Mouse (Mus musculus): Measurements from ENCODE around the gene Snx6. TPM values are rescaled to one million over a fixed set of nuclear protein-coding genes. Genes with fewer than 3 reads are reported as not detected.
"Not testable (repeated sequence)": the region's sequence is repeated elsewhere in the genome, so short reads cannot be mapped to it uniquely, and the experiment has no call there.

Snx6 gene
- 10 to 100 TPM; 71.0 to 82.9 TPM for total RNA-seq (2021)

DNA sequence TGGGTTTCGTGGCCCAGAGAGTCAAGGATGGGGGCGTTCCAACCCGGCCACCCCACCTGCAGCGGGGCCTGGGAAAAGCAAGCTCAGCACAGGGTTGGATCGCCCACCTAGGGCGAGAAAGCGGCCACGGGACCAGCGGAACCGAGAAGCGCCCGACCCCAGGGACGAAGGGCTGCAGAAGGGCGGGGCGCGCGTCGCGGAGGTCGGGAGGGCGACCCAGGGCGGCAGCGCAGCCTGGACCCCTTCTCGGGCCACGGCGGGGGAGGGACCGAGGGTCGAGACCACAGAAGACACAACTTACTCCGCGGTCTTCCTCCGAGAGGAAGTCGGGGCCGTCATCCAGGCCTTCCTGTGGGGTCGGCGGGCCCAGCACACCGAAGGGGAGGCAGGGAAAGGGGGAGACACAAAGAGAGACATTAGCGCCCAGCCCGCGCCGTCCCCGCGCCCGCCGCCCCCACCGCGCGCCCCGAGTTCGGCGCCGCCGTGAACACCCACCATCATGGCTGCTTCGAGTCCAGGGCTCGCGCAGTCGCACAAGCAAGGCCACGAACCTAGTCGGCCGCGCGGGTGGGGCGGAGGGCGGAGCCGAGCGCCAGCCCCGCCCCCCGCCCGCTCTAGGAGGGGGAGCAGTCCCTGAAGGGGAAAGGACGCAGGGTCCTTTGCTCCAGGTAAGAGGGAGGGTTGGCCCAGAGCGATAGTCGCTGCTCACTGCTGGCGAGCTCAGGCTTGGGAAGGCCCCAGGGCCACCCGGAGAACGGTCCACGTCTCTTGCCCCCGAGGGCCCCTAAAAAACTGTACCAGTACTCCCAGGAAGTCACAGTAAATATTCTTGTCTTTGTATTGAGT lies at the start of gene Snx6:
TSS of gene Snx6 (minus strand) at position 551 of the 846 bp plus-strand sequence.
- DNase-seq: peak; percentile 91
- intact Hi-C loops (cut with DNase I): no loop called here

DNA sequence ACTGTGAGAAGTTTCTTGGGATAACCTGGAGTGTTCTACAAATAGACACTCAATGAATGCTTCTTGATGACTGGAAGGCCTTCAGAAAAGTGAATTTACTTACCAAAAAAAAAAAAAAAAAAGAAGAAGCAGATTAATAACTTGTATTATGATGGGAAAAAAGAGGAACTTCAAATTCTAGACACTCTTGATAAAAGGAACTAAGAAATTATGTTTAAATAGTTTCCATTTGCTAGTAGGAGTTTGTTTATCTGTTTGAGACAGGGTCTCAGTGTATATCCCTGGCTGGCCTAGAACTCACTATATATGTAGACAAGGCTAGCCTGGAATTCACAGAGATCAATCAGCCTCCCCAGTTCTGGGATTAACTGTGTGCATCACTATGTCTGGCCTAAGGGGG lies 48.9 kb upstream of the Snx6 start:
- intact Hi-C loops (cut with DNase I): no loop called here
- no peak for DNase-seq

DNA sequence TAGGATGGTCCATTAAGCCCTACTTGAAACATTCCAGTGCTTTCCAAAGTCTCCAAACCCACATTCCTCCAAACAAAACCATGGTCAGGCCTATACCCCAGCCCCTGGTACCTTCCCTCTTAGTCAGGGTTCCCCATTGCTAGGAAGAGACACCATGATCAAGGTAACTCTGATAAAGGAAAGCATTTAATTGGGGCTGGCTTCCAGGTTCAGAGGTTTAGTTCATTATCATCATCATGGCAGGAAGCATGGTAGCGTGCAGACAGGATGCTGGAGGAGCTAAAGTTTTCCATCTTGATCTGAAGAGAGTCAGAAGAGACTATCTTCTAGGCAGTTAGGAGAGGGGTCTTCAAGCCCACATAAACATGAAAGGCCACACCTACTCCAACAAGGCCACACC lies 46.1 kb upstream of the Snx6 start:
- DNase-seq: no peak
- intact Hi-C loops (cut with DNase I): no loop called here

DNA sequence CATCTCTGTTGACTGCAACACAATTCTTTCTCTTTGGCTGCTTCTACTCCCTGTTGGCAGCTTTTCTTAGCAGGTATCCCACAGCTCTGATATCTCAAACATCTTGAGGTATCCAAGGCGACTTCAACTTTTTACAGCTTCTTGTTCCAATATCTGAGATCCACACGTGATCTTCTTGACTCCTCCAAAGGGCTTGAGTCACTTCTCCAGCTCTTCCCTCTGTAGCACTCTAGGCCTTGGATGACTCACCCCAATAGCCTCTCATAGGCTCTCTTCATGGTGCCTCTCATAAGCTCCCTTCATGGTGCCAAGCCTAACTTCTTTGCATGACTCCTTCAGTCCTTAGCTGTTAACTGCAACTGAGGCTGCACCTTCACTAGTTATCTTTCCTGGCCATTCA lies 44.3 kb upstream of the Snx6 start:
- DNase-seq: no peak
- intact Hi-C loops (cut with DNase I): loop anchor here (5.0 to 10.0 kb wide), 2 partner anchors 47 to 145 kb away; partner anchors contain the start of gene Gm20403

DNA sequence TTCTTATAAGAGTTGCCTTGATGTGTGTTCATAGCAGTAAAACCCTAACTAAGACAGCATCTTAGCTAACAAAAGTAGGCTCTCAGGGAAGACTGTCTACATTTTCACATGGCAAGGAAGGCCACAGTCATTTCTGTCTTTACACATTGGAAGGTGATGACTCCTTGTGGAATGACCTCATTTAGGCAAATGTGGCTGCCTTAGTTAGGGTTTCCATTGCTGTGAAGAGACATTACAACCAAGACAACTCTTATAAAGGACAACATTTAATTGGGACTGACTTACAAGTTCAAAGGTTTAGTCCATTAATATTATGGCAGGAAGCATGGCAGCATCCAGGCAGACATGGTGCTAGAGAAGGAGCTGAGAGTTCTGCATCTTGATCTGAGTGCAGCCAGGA lies 43.4 kb upstream of the Snx6 start:
- no peak for DNase-seq
- intact Hi-C loops (cut with DNase I): loop anchor here (5.0 to 10.0 kb wide), 2 partner anchors 48 to 146 kb away; partner anchors contain the start of gene Gm20403

DNA sequence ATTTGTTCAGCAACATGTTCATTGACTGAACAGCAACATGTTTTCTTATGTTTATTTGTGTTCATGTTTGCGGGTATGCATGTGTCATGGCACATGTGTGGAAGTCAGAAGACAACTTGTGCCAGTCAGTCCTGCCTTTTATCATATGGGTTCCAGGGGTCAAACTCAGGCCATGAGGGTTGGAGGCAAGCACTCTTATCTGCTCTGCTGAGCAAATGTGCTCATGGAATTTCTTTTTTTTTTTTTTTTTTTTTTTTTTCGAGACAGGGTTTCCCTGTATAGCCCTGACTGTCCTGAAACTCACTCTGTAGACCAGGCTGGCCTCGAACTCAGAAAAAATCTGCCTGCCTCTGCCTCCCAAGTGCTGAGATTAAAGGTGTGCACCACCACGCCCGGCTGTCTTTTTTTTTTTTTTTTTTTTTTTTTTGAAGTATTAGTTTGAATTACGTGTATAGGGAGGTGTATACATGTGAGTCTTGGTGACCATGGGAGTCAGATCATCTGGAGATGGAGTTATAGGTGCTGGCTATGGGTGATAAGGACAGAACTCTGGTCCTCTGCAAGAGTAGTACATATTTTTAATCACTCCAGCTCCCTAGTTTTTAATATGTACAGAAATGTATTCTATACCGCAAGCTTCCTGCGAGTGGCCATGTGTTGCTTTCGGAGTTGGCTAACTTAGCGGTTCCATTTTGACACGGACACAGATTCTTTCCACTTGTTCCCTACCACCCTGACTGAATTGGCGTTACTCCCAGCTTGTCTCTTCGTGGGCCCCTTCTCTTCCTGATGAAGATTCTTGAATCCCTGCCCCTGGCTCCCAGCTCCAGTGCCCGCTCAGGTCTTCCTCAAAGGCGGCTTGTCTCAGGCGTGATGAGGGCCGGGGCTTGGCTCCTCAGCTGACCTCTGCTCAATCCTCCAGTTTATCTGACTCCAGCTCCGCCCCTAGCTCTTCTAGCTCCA lies 40.4 kb upstream of the Snx6 start:
- DNase-seq: peak; percentile 13
- intact Hi-C loops (cut with DNase I): loop anchor here (5.0 to 10.0 kb wide), 2 partner anchors 51 to 149 kb away; partner anchors contain the start of gene Gm20403

DNA sequence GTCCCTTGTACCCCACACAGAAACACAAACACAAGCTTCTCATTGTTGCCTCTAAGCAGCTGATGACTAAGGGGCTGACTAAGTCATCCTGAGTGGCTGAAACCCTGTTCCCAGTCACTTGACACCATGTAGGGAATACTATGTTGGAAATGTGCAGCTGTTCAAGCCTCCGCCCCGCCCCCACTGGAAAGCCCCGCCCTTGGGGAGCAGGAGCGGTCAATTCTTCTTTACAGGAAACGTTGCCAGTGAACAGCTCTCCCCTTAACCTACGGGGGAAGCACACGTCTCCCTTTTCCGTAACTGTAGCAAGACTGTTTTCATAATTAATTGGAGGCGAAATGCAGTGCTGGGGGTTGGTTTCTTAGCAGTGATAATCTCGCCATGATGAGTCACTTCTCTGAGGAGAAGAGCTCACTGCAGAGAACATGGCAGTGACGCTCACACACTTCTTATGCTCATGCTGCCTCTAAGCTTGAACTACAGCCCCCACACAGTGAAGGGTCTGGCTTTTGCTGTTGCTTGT lies 39.5 kb upstream of the Snx6 start:
- peak; percentile 66 for DNase-seq
- intact Hi-C loops (cut with DNase I): loop anchor here (5.0 to 10.0 kb wide), 2 partner anchors 52 to 150 kb away; partner anchors contain the start of gene Gm20403

DNA sequence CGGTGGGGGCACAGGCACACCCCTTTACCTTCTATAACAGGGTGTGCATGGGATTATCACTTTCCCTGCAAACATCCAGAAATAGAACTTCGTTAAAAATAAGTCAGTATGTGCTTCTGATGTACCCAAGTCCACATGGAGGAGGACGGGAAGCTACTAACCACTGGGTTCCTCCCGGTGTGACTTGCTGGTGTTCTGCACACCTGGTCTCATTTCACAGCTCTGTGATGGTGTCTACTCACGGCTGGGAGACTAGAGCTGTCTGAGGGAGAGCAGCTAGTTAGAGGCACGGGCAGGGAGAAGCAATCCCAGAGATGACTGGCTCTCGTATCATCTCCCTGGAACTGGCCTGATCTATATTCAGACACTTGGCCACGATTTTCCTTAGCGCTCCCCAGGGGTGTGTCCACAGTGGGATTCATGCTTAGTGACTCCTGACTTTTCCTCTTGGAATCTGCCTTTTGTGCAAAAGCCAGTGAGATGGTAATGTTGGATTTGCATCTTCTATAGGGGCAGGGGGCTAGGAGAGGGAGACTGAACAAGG lies 38.4 kb upstream of the Snx6 start:
- DNase-seq: no peak
- intact Hi-C loops (cut with DNase I): loop anchor here (10.0 kb wide), 1 partner anchor 151 kb away; the partner anchor contains the start of gene Gm20403

DNA sequence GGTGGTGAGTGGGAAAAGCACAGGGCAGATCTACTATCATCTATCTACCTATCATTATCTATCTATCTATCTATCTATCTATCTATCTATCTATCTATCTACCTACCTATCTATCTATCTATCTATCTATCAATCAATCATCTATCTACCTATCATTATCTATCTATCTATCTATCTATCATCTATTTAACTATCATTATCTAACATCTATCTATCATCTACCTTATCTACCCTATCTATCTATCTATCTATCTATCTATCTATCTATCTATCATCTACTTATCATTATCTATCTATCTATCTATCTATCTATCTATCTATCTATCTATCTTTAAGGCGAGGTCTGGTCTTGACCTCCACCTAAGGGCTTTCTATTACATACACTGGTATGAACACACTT lies 36.4 kb upstream of the Snx6 start:
- DNase-seq: not testable (repeated sequence)
- intact Hi-C loops (cut with DNase I): loop anchor here (10.0 kb wide), 1 partner anchor 153 kb away; the partner anchor contains the start of gene Gm20403

DNA sequence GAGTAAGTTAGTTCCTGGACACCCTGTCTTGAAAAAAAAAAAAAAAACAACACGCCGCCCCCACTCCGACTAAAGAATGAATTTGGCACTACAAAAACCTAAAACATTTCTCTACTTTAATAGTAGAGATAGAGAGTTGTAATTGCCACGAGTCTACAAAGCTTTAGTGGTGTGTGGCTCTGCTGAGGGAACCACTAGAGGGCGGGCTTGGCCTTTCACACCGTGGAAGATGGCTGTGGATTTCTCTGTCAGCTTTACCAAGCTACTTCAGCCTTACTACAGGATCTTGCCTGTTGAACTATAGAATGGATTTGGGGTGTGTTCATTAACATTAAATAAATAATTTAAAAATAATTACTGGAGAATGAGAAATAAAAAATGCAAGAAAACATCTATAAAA lies 35.1 kb upstream of the Snx6 start:
- intact Hi-C loops (cut with DNase I): loop anchor here (10.0 kb wide), 1 partner anchor 154 kb away; the partner anchor contains the start of gene Gm20403
- DNase-seq: peak; percentile 83

DNA sequence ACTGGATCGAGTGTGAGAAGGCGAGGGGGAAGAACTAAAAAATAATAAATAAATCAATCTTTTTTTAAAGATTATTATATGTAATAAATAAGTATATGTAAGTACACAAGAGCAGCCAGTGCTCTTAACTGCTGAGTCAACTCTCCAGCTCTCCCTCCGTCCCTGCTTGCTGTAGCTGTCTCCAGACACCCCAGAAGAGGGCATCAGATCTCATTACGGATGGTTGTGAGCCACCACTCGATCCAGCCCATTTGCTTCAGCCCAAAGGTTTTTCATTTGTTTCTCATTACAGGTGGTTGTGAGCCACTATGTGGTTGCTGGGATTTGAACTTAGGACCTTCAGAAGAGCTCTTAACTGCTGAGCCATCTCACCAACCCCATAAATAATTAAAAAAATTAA lies 34.4 kb upstream of the Snx6 start:
- intact Hi-C loops (cut with DNase I): loop anchor here (10.0 kb wide), 1 partner anchor 155 kb away; the partner anchor contains the start of gene Gm20403
- no peak for DNase-seq

DNA sequence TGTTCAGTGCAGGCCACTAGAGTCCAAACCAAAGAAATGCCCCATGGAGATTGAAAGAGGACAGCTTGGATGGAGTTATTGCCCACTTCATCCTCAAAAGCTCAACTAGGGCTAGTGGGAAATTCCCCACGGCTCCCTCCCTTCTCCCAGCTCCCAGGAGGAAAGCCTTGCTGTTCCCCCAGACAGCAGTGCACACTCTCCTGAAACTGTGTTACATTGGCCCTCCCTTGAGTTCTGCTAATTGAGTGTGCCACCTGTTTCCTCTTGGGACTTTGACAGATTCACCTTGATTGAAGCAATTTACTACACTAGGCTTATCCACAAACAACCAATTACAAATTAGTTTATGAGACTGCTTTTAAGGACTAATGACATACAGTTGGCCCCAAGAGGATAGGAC lies 32.5 kb upstream of the Snx6 start:
- no peak for DNase-seq
- intact Hi-C loops (cut with DNase I): no loop called here

DNA sequence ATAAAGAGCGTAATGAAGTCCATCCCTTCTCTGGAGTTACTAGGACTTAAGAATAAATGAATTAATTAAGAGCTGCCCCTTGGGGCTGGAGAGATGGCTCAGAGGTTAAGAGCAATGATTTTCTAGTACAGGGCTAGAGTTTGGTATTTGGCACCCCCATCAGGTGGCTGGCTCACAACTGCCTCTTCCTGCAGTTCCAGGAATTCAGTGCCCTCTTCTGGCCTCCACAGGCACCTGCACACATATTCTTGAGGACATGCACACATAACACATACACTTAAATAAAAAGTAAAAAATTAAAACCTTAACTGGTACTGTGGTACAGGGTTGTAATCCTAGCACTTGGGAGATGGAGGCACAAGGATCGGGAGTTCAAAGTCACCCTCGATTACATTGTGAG lies 29.7 kb upstream of the Snx6 start:
- DNase-seq: no peak
- intact Hi-C loops (cut with DNase I): no loop called here

DNA sequence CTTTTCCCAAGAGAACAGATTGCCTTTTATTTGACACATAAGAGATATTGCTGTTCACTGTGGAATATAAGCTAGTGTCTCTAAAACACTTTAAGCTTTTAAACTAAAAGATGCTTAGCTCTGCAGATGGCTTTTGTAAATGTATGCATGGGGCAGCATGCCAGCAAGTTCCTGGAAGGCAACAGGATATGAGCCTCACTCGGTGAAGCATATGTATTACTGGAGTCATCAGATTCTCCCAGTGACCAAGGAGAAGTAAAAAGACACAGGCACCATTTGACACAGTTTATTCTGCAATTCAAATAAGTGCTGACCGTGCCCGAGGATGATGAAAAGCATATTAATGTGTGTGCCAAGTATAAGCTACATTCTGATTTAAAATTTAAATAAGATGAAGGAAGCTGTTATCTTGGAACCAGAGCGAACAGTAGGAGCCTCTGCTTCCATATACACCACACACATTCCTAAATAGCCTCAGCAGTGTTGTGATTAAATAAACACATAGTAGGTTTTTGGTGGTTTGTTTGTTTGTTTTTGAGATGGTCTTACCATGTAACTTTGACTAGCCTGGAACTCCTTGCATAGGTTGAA lies 27.4 kb upstream of the Snx6 start:
- peak; percentile 9 for DNase-seq
- intact Hi-C loops (cut with DNase I): no loop called here

DNA sequence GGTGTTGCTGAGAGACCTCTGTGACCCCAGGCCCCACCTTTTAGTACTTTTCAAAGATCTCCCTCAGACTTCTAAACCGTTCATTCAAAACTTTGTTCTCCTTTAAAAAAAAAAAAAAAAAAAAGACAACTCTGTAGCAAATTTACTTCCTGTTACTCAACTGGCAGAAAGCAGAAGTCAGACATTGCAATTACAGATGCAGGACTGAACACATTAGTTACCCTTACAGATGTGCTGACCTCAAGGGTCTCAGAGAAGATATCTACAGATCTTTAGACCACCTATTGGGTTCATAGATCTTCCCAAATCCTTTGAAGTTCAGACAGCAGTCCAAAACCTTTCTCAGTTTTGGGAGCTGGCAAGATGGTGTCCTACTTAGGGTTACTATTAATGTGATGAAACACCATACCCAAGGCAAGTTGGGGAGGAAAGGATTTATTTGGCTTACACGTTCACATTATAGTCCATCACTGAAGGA lies 25.2 kb upstream of the Snx6 start:
- intact Hi-C loops (cut with DNase I): no loop called here

DNA sequence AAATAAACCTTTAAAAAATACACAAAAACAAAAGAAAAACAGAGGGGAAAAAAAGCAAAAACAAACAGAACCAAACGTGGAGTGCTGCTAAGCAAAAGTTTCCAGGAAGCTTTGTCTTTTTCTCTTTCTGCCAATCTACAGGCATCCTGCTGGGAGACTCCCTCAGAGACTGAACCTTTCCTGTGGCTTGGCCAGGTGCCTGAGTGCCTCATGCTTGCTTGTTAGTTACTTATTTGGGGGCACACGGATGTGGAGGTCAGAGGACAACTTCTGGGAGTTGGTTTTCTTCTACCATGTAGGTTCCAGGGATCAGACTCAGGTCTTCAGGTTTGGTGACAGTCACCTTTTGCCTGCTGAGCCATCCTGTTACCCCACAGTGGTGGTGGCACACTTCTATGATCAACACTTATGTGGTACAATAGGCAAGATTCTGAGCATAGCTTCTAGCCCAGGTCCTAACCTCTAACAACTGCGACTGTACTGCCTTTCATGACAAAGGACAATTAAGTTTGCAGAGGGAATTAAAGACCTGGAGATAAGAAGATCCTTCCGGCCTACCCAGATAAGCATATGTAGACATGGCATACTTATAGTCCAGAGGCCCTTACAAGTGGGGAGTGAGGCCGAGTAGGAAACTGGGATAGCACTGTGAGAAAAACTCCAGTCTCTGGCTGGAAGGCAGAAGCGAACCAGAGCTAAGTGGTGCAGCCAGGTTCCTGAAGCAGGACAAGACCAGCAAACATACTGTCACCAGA lies 23.9 kb upstream of the Snx6 start:
- no peak for DNase-seq

More for the DNA sequence above, 25.2 kb upstream of the Snx6 start:
- no peak for DNase-seq

DNA sequence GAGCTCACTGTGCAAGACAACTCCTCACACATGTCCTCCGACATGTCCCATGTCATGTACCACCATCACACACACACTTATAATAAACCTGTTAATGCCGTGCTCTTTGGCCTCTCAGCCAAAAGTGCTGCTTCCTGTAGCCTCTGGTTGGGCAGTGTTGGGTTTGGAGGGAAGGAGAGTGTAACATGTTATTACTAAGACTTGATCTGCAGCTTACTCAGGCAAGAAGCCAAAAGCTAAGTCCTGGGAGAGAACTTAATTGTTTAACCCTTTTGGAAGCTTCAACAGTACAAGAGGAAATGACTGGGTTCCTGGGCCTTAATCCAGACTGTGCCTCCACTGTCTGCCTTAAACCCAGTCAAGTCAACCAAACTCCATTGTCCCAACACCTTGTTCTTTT lies 14.6 kb upstream of the Snx6 start:
- intact Hi-C loops (cut with DNase I): no loop called here
- no peak for DNase-seq

More for the DNA sequence above, 23.9 kb upstream of the Snx6 start:
- intact Hi-C loops (cut with DNase I): no loop called here

DNA sequence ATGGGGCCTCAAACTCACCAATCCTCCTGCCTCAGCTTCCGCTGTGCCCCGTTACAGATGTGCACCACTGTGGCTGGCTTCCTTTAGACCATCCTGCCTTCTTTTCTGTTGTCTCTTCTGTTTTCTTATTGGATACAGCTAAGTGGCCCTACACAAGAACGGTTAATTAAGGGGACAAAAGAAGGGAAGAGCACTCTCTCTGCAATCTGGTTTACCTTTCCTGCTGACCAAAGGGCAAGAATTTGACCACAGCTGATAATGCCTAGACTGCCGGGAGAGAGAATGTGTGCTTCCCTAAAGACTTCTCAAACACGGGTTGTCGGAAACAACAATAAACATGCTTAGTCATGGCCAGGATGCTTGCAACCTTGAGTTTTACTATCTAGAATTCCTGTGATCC lies 12.0 kb upstream of the Snx6 start:
- intact Hi-C loops (cut with DNase I): no loop called here

DNA sequence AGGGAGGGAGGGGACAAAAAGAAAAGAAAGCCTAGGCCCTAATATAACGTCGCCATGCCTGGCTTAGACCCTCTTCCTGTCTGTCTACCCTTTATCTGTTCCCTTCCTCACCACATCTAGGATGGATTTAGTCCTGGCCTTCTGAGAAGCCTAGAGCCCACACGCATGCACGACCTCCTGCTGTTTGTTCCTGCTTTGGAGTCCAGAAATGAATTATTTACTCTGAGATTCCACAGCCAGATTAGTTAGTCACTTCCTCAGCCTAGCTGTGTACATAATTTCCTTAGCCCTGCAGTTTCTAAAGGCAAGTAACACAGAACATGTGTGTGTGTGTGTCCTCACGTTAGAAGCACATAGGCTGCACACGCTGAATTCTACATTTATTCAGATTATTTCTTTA lies 10.6 kb upstream of the Snx6 start:
- intact Hi-C loops (cut with DNase I): no loop called here
- DNase-seq: no peak

More for the DNA sequence above, 12.0 kb upstream of the Snx6 start:
- no peak for DNase-seq
